Mouse (Mus musculus) retina, postnatal 1 day (tissue): ENCODE results near the gene Samd4b.

Experiments
- DNase-seq: peaks from one replicate; pipeline ENCODE4 v3.0.0-alpha.2; 2012

Gene Samd4b

DNA sequence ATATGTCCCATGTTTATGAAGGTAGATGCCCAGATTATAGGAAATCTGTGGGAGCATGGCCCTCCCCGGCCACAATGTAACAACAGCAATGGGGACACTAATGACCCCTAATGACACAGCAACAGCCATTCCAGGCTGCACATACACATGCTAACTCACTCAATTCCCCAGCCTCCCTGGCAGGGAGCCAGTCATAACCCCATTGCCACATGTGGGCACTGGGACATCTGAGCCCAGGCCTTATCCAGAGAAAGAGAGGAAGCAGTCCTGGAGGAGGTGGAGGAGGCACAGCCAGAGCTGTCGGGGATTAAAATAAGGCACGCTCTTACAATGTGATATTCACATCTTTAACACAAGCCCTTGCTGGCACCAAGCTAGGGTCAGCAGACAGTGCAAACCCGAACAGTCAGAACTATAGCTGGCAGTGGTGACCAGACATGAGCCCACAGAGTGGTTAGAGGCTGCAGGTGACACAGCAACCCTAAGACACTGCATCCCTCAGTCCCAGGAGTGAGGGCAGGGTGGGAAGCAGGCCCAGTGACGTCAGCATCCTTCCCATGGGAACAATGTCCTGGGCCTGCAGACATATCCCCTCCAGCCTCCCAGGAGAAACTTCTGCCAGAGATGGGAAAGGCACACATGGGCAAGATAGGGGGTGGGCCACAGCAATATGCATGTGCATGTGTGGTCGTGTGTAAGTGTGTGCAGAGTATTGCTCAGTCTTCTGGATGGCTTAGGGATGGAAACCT lies 11.1 kb downstream of the Samd4b start:
- DNase-seq = peak; percentile 42

GRCm38 (mm10) chr7:28585001-28585400 lies 12.9 kb downstream of the Samd4b start:
- DNase-seq = no peak

DNA sequence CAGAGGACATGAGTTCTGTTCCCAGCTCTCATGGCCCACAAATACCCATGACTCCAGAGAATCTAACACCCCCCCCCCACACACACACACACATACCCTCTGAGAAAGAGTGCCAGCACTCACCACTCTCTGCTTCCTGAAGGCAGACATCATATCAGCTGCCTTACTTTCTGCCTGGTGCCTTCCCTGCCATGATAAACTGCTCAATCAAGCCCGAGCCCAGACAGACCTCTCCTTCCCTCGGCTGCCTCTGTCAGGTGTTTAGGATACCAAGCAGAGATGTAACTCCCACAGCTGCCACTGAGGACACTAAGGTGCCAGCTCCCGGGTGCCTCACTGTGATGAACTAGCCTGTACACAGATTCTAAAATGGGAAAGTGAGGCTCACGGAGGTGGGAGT lies 13.5 kb downstream of the Samd4b start:
- DNase-seq = no peak

GRCm38 (mm10) chr7:28583570-28584344 lies 14.2 kb downstream of the Samd4b start:
- no peak for DNase-seq

- no peak for DNase-seq
Measured at GRCm38 (mm10) chr7:28582841-28583240, 15.1 kb downstream of the Samd4b start.

- DNase-seq = no peak
Measured at GRCm38 (mm10) chr7:28581721-28582120, 16.2 kb downstream of the Samd4b start.

DNA sequence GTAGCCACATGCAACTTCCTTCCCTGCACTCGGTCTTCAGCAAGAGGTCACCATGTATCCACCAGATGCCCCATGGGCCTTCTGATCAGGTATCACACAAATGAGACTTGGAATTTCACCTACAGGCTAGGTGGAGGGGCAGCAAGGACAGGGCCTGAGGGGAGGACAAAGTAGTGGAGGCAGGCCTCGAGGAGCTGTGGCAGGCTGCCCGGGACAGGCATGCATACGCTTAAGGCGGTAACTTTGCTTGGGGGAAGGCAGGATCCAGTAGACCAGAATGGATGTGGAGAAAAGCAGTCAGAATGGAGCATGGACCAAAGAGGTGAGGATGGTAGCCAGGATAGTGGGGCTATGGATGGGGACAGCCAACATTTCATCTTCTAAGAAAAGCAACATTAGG lies 18.1 kb downstream of the Samd4b start:
- no peak for DNase-seq

DNA sequence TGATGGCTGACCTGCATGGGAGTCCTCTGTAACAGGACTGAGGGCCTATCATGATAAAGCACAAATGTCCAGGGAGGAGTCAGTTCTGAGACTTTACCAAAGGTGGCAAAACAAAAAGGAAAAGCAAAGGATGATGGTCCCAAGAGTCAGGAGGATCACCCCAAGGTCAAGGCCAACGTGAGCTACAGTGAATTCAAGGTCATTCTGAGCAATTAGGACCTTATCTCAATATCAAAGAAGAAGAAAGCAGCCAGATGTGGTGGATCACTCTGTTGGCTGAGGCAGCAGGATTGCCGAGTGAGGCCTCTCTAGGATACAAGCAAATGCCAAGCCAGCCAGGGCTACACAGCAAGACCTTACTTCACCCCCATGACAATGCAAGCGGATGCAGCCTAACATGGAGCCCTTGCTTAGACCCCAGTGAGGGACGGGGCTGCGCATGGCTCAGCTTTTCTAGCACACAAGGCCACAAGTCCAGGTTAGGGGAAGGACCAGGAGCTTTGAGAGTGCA lies 19.3 kb downstream of the Samd4b start:
- DNase-seq = no peak

DNA sequence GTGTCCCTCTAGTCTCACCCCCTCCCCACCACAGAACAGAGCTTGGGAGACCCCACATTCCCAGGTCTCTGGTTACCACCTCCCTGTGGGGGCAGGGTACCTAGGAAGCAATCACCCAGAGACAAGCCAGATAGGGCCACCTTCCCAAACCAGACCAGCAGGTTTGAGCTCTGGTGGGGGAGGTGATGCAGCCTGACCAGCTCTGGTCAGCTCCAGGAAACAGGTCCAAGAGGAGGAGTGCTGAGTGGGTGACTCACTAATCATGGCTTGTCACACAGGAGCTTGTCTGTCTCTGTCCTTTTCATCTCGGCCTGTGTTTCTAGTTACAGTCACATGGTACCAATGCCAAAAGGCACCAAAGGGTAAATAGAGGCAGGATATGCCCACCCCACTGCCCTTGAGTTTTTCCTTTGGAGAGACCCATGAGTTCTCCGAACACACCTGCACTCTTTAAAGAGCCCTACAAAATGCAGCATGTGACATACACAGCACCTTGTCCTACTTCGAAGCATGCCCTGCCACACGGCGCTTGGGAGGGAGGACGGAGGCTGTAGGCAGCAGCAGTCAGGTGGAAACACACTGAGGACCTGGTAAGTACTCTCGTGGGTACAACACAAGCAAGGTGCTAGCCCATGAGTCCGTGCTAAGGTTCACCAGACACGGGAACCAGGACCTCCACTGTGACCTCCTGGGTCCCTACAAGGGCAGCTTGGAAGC lies 20.0 kb downstream of the Samd4b start:
- no peak for DNase-seq

DNA sequence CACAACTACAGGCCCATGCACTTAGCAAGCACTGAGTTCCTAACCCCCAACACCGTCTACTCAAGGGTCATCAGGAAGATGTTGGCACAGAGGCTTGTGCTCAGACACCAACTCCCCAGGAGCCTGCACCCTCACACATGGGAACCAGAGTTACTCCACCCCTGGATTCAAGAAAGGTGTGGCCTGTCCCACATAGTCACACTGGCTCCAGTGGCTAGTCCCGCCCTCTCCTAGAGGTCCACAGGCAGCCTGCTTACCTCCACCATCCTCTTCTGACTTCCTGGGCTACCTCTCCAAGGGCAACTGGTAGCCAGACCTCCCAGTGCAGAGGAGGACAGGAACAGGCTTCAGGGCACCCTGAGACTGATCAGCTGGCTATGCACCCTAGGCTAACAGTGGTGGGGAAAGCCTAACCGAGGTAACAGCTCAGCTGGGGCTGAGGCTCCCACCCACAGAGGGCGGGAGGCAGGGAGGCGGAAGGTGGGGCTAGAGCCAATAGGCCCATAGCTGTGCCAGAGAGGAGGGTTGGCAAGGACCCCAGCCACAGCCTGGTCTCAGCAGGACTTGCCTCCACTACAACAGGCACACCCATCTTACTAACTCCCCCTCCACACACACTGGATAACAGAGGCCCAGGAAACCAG lies 21.6 kb downstream of the Samd4b start:
- DNase-seq = no peak

- DNase-seq = no peak
Measured at GRCm38 (mm10) chr7:28575597-28575996, 22.3 kb downstream of the Samd4b start.

GRCm38 (mm10) chr7:28573236-28573635 lies 24.7 kb downstream of the Samd4b start:
- no peak for DNase-seq

- DNase-seq = no peak
Measured at GRCm38 (mm10) chr7:28572689-28573088, 25.3 kb downstream of the Samd4b start.

- DNase-seq = peak; percentile 30
Measured at GRCm38 (mm10) chr7:28570982-28571682, 26.8 kb downstream of the Samd4b start.

DNA sequence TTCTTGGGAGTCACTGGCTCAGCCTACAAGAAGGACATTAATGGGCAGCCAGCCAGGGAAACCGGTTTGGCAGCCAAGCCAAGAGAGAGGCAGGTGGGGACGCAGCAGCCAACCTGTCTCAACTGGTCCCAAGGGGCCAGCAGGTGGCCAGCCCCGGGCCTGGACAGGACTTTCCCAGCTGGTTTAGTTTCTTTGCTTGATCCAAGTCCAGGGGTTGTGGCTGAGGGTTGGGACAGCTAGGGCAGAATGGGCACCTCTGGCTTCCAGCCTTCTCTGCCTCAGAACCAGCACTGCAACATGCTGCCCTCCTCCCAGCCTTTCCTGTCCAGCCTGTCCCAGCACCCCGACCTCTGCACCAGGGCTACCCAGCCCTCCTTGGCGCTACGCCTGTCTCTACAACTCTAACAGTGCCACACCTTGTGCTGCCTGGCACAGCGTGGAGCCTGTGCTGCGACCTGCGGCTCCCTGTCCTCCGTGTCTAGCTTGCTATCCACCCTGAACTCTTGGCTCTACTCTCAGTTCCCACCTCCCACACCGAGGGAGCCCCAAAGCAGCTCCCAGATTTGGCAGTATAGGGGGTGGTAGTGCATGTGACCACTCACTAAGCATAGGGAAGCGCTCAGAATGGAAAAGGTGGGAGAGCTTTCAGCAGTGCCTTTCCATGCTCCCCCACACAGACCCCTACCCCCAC lies 27.5 kb downstream of the Samd4b start:
- no peak for DNase-seq

- peak; percentile 79 for DNase-seq
Measured at GRCm38 (mm10) chr7:28568253-28568652, 29.7 kb downstream of the Samd4b start.

GRCm38 (mm10) chr7:28567539-28567938 lies 30.4 kb downstream of the Samd4b start:
- DNase-seq = no peak

GRCm38 (mm10) chr7:28565407-28565806 lies 32.5 kb downstream of the Samd4b start:
- DNase-seq = no peak

DNA sequence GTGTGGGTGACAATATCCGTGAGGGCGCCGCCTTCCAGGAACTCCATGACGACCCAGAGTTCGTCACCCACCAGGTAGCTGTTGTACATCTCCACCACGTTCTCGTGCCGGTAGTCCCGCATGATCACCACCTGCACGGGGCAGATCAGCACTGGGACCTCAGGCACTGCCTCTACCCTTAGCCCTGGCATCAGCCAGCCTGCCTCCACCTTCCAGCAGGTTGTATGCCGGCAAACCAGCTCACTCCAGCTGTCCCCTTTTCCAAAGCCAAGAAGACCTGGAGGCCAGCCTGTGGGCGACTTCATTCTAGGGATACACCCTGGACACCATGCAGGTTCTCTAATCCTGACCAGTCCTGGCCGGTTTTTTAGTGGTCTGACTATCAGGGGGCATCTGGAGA lies 35.0 kb downstream of the Samd4b start:
- DNase-seq = no peak

DNA sequence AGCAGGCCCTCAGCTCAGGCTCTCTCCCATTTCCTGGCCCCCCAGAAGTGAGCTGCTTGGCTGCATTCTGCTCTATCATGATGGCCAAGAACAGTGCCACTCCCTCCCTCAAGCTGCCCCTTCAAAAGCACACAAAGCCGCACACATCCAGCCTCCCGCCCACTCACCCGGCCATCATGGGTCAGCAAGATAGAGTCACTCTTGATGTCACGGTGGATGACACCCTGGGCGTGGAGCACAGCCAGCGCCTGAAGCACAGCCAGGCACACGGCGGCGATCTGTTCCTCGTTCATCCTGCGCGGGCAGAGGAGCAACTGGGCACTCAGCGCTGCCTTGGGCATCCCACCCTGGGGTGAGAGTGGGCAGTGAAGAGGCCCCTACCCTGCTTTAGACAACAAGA lies 35.6 kb downstream of the Samd4b start:
- DNase-seq = no peak

DNA sequence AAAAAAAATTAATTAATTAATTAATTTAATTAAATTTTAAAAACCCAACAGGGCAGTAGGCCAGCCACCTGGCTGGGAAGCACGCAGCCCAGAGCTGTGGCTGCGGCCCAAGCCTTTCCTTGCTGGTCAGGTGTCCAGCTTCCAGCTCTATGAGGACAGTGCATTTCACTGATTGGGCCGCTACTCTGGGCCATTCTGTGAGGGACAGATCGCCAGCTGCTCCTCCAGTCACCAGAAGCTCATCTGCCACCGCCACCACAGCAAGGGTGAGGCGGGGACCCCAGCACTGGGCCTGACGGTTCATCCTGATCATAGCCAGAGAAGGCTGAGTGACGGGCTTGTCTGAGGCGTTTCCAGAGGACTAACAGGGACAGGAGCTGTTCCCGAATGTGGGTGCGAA lies 36.0 kb downstream of the Samd4b start:
- DNase-seq = no peak

DNA sequence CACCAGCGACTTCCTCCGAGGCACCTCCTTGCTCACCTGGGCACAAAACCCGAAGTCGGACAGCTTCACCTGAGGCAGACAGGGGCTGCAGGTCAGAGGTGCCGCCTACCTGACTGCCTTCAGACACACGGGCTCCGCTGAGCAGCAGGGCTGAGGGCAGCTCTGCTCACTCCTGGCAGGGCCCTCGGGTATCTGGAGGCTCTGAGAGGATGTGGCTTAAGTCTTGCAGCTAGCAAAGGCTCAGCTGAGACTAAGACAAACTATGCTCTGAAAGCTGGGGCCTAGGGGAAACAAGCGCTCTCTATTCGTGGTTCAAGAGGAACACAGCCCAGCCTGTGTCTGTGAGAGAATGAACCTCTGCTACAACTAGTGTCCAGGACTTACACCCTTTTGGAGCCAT lies 37.1 kb downstream of the Samd4b start:
- DNase-seq = no peak
